Mouse (Mus musculus): ENCODE data around the gene Sbsn. TPM values are rescaled to one million over a fixed set of nuclear protein-coding genes. Genes with fewer than 3 reads are reported as not detected.

The Sbsn gene
- polyA plus RNA-seq (2015; fragmentation: Nextera tagmentation; extraction: Ambion mirVana): 163 and 182 TPM in 2 replicates

GRCm38 (mm10) chr7:30751086-30751669 is at the start of gene Sbsn:
TSS of gene Sbsn (plus strand) at chr7:30751471.
- peaks cover 25% of the 10 kb centered on the region for H3K36me3 ChIP-seq
- H3K4me1 ChIP-seq: peaks cover 6% of the 10 kb centered on the region; the same call in 1 of the 2 replicates
- ATAC-seq (ENCODE audit: insufficient number of reproducible peaks, low FRiP score, low TSS enrichment, low read depth): no peak
- H3K27ac ChIP-seq (replicated peaks): peak within 1 kb of the TSS; percentile 34; the same call in 1 of the 2 replicates
- no peak within 1 kb of the TSS for H3K4me2 ChIP-seq (replicated peaks)
- H3K27me3 ChIP-seq: no peaks in the 10 kb centered on the region
- peaks cover 6% of the 10 kb centered on the region; the same call in 1 of the 2 replicates for H3K9me3 ChIP-seq (replicated peaks)
- 68% methylated on average over 5 of the region's 5 CpGs for WGBS
- H3K4me3 ChIP-seq (replicated peaks): no peak within 1 kb of the TSS
- no peak within 1 kb of the TSS for H3K9ac ChIP-seq

GRCm38 (mm10) chr7:30706214-30706882 is 44.9 kb upstream of the Sbsn start:
- 73% methylated on average over 8 of the region's 8 CpGs for WGBS
- H3K4me1 ChIP-seq: no peaks in the 10 kb centered on the region
- no peak overlapping the region for H3K4me3 ChIP-seq (replicated peaks)
- no peak overlapping the region for H3K9ac ChIP-seq
- H3K4me2 ChIP-seq (replicated peaks): no peak overlapping the region
- H3K36me3 ChIP-seq: no peaks in the 10 kb centered on the region
- no peaks in the 10 kb centered on the region for H3K9me3 ChIP-seq (replicated peaks)
- no peak overlapping the region for H3K27ac ChIP-seq (replicated peaks)
- no peak for ATAC-seq (ENCODE audit: insufficient number of reproducible peaks, low FRiP score, low TSS enrichment, low read depth)
- no peaks in the 10 kb centered on the region; the same call in 1 of the 2 replicates for H3K27me3 ChIP-seq

- H3K27ac ChIP-seq (replicated peaks): no peak overlapping the region
- ATAC-seq (ENCODE audit: insufficient number of reproducible peaks, low FRiP score, low TSS enrichment, low read depth): no peak
- H3K36me3 ChIP-seq: no peaks in the 10 kb centered on the region
- no peaks in the 10 kb centered on the region for H3K4me1 ChIP-seq
- 87% methylated on average over 1 of the region's 1 CpGs for WGBS
- H3K4me2 ChIP-seq (replicated peaks): no peak overlapping the region
- H3K27me3 ChIP-seq: no peaks in the 10 kb centered on the region; the same call in 1 of the 2 replicates
- no peak overlapping the region for H3K9ac ChIP-seq
- no peak overlapping the region for H3K4me3 ChIP-seq (replicated peaks)
- no peaks in the 10 kb centered on the region for H3K9me3 ChIP-seq (replicated peaks)
Observed at GRCm38 (mm10) chr7:30707441-30707840, 43.8 kb upstream of the Sbsn start.

GRCm38 (mm10) chr7:30711942-30712341 is 39.3 kb upstream of the Sbsn start, which contains the start of gene Atp4a:
TSS of gene Atp4a (plus strand) at chr7:30712209.
- Histone ChIP-seq H3K4me2 (replicated peaks) (no peak within 1 kb of the TSS), H3K36me3 (no peaks in the 10 kb centered on the region), H3K4me3 (replicated peaks) (no peak within 1 kb of the TSS), H3K9me3 (replicated peaks) (no peaks in the 10 kb centered on the region), H3K27me3 (peaks cover 20% of the 10 kb centered on the region), H3K4me1 (peaks cover 1% of the 10 kb centered on the region), H3K27ac (replicated peaks) (no peak within 1 kb of the TSS), H3K9ac (no peak within 1 kb of the TSS)
- ATAC-seq (ENCODE audit: insufficient number of reproducible peaks, low FRiP score, low TSS enrichment, low read depth): no peak
- 82% methylated on average over 3 of the region's 3 CpGs for WGBS

GRCm38 (mm10) chr7:30717006-30717715 is 34.1 kb upstream of the Sbsn start:
- no peaks in the 10 kb centered on the region for H3K9me3 ChIP-seq (replicated peaks)
- no peak overlapping the region for H3K9ac ChIP-seq
- WGBS: 3% methylated on average over 43 of the region's 43 CpGs
- peaks cover 36% of the 10 kb centered on the region for H3K27me3 ChIP-seq
- peaks cover 10% of the 10 kb centered on the region for H3K4me1 ChIP-seq
- H3K36me3 ChIP-seq: no peaks in the 10 kb centered on the region
- H3K4me3 ChIP-seq (replicated peaks): peak overlapping the region; percentile 36
- peak; percentile 90 for ATAC-seq (ENCODE audit: insufficient number of reproducible peaks, low FRiP score, low TSS enrichment, low read depth)
- no peak overlapping the region for H3K27ac ChIP-seq (replicated peaks)
- H3K4me2 ChIP-seq (replicated peaks): peak overlapping the region; percentile 59

- H3K9me3 ChIP-seq (replicated peaks): no peaks in the 10 kb centered on the region
- no peak overlapping the region for H3K27ac ChIP-seq (replicated peaks)
- peak overlapping the region; percentile 36 for H3K4me3 ChIP-seq (replicated peaks)
- ATAC-seq (ENCODE audit: insufficient number of reproducible peaks, low FRiP score, low TSS enrichment, low read depth): no peak
- peaks cover 10% of the 10 kb centered on the region for H3K4me1 ChIP-seq
- peak overlapping the region; percentile 59 for H3K4me2 ChIP-seq (replicated peaks)
- no peaks in the 10 kb centered on the region for H3K36me3 ChIP-seq
- H3K27me3 ChIP-seq: peaks cover 39% of the 10 kb centered on the region
- H3K9ac ChIP-seq: no peak overlapping the region
- 11% methylated on average over 14 of the region's 14 CpGs for WGBS
Observed at GRCm38 (mm10) chr7:30717716-30718046, 33.6 kb upstream of the Sbsn start.

GRCm38 (mm10) chr7:30719669-30720068 is 31.6 kb upstream of the Sbsn start:
- Histone ChIP-seq H3K9ac (no peak overlapping the region), H3K4me3 (replicated peaks) (no peak overlapping the region), H3K27ac (replicated peaks) (no peak overlapping the region), H3K9me3 (replicated peaks) (no peaks in the 10 kb centered on the region), H3K4me2 (replicated peaks) (no peak overlapping the region), H3K27me3 (peaks cover 39% of the 10 kb centered on the region), H3K36me3 (no peaks in the 10 kb centered on the region), H3K4me1 (peaks cover 10% of the 10 kb centered on the region)
- WGBS: 91% methylated on average over 5 of the region's 5 CpGs
- ATAC-seq (ENCODE audit: insufficient number of reproducible peaks, low FRiP score, low TSS enrichment, low read depth): no peak

GRCm38 (mm10) chr7:30721286-30721685 is 30.0 kb upstream of the Sbsn start:
- Histone ChIP-seq H3K27me3 (peaks cover 25% of the 10 kb centered on the region), H3K9ac (no peak overlapping the region), H3K36me3 (peaks cover 3% of the 10 kb centered on the region), H3K4me3 (replicated peaks) (no peak overlapping the region), H3K9me3 (replicated peaks) (no peaks in the 10 kb centered on the region), H3K4me1 (peaks cover 10% of the 10 kb centered on the region), H3K27ac (replicated peaks) (no peak overlapping the region), H3K4me2 (replicated peaks) (no peak overlapping the region)
- no peak for ATAC-seq (ENCODE audit: insufficient number of reproducible peaks, low FRiP score, low TSS enrichment, low read depth)
- WGBS: 77% methylated on average over 7 of the region's 7 CpGs

GRCm38 (mm10) chr7:30723274-30723953 is 27.9 kb upstream of the Sbsn start:
- no peaks in the 10 kb centered on the region for H3K9me3 ChIP-seq (replicated peaks)
- H3K4me1 ChIP-seq: peaks cover 6% of the 10 kb centered on the region
- no peak overlapping the region for H3K4me3 ChIP-seq (replicated peaks)
- no peak overlapping the region for H3K27ac ChIP-seq (replicated peaks)
- H3K36me3 ChIP-seq: peaks cover 16% of the 10 kb centered on the region
- no peak overlapping the region for H3K4me2 ChIP-seq (replicated peaks)
- H3K9ac ChIP-seq: no peak overlapping the region
- no peak for ATAC-seq (ENCODE audit: insufficient number of reproducible peaks, low FRiP score, low TSS enrichment, low read depth)
- H3K27me3 ChIP-seq: 0 out of 2 replicates have a peak, but pooled peaks cover 7% of the 10 kb centered on the region
- 49% methylated on average over 6 of the region's 6 CpGs for WGBS

GRCm38 (mm10) chr7:30728214-30728613 is 23.1 kb upstream of the Sbsn start:
- Histone ChIP-seq H3K4me1 (peaks cover 18% of the 10 kb centered on the region), H3K9me3 (replicated peaks) (no peaks in the 10 kb centered on the region), H3K9ac (0 out of 2 replicates have a peak overlapping the region, but pooled peaks have one; percentile 77), H3K27ac (replicated peaks) (no peak overlapping the region), H3K27me3 (no peaks in the 10 kb centered on the region), H3K36me3 (peaks cover 31% of the 10 kb centered on the region), H3K4me3 (replicated peaks) (peak overlapping the region; percentile 66), H3K4me2 (replicated peaks) (peak overlapping the region; percentile 78)
- no peak for ATAC-seq (ENCODE audit: insufficient number of reproducible peaks, low FRiP score, low TSS enrichment, low read depth)
- 79% methylated on average over 6 of the region's 6 CpGs for WGBS

Data from embryonic facial prominence, embryonic 15.5 days (tissue).